Mouse (Mus musculus) cortical plate, adult 2 months (tissue): ENCODE data around the gene Pip5kl1. TPM values are rescaled to one million over a fixed set of nuclear protein-coding genes. Genes with fewer than 3 reads are reported as not detected.

Experiments used
- H3K27ac ChIP-seq: fragments of 200-500 bp; 2 replicates; pipeline ENCODE4 v1.5.1; 2012; ENCODE audit warnings: low read length, control low read depth, inconsistent platforms; ENCODE audit not compliant: insufficient read depth
- H3K4me1 ChIP-seq: fragments of 200-500 bp; 2 replicates; pipeline ENCODE4 v1.6.1; 2011; ENCODE audit warnings: low read length; ENCODE audit not compliant: control insufficient read depth, insufficient read depth
- H3K4me3 ChIP-seq: fragments of 200-500 bp; 2 replicates; pipeline ENCODE4 v1.5.1; 2011; ENCODE audit warnings: mild to moderate bottlenecking, low read length, control low read depth; ENCODE audit not compliant: insufficient read depth
- CTCF ChIP-seq: fragments of 200-500 bp; IDR thresholded peaks from 2 replicates; pipeline ENCODE4 v1.5.1; 2011; ENCODE audit warnings: mild to moderate bottlenecking, control low read depth, low read length; ENCODE audit not compliant: insufficient read depth; ENCODE audit errors: extremely low read depth
- POLR2A ChIP-seq: fragments of 200-500 bp; IDR thresholded peaks from 2 replicates; pipeline ENCODE4 v1.6.1; 2011; ENCODE audit warnings: mild to moderate bottlenecking, low read length, control low read depth; ENCODE audit not compliant: insufficient read depth; ENCODE audit errors: extremely low read depth
- polyA plus RNA-seq: library from polyadenylated mRNA; depleted of rRNA; stranded (reverse); fragments of >200 nt; gene quantifications from 2 replicates; pipeline ENCODE4 v1.2.3, GENCODE M21; 2012; rRNA removed

Gene Pip5kl1
- 31.3 and 37.6 TPM in 2 replicates for polyA plus RNA-seq

DNA sequence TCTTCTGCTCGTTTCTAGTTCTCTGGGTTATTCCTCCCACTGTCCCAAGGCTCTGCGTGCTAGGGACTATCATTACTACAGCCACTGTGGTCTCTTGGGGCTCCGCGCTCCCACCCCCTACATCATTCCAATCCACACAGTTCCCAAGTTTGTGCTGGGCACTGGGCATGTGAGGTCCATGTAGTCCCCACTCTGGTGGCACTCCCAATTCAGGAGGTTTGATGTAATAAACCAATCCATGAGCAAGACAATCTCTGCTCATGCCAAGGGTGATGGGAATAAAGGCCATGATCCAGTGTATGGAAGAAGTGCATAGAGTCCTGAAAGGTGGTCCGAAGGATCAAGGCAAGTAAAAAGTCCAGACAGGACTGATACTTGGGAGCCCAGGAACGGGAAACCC, at the start of gene Pip5kl1:
TSS of gene Pip5kl1 (plus strand) at position 301 of the 400 bp plus-strand sequence.
- peak within 1 kb of the TSS; percentile 50 for H3K4me3 ChIP-seq
- H3K4me1 ChIP-seq: peaks cover 5% of the 10 kb centered on the region; the same call in 1 of the 2 replicates
- TF ChIP-seq CTCF: no peak
- TF ChIP-seq POLR2A: no peak
- peak within 1 kb of the TSS; percentile 15; the same call in 1 of the 2 replicates for H3K27ac ChIP-seq

- no peak overlapping the region for H3K27ac ChIP-seq
- no peaks in the 10 kb centered on the region for H3K4me1 ChIP-seq
- no peak for TF ChIP-seq CTCF
- TF ChIP-seq POLR2A: no peak
- no peak overlapping the region for H3K4me3 ChIP-seq
Measured at GRCm38 (mm10) chr2:32525816-32526215, 48.8 kb upstream of the Pip5kl1 start.

GRCm38 (mm10) chr2:32527468-32527966, 47.1 kb upstream of the Pip5kl1 start:
- no peak for TF ChIP-seq CTCF
- no peak for TF ChIP-seq POLR2A
- H3K27ac ChIP-seq: no peak overlapping the region
- H3K4me1 ChIP-seq: no peaks in the 10 kb centered on the region
- no peak overlapping the region for H3K4me3 ChIP-seq

DNA sequence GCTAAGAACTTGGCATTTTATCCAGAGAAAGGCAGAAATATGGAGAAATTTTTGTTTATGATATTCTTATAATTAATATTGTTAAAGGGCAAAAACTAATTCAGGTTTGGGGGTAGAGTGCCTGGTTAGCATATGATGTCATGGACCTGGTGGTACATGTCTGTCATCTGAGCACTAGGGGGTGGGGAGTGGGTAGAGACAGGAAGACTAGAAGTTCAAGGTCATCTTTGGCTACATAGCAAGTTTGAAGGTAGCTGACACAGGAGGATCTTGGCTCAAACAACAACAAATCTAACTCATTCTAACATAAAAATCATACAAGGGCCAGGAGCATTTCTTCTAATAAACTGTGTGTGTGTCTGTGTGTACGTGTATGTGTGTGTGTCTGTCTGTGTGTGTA, 46.3 kb upstream of the Pip5kl1 start:
- Histone ChIP-seq H3K4me3 (no peak overlapping the region), H3K4me1 (no peaks in the 10 kb centered on the region), H3K27ac (no peak overlapping the region)
- TF ChIP-seq CTCF: no peak
- TF ChIP-seq POLR2A: no peak

DNA sequence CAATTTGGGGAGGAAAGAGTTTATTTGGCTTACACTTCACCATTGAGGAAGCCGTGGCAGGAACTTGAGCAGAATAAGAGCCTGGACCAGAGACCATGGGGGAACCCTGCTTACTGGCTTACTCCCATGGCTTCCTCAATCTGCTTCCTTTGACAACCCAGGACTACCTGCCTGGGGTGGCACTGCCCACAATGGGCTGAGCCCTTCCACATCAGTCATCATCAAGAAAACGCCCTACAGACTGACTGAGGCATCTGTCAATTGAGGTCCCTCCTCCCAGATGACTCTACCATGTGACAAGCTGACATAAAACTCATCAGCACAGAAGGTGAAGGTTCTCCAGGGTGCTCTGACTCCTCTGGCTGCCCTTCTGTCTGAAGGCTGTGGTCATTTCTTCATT, 44.1 kb upstream of the Pip5kl1 start:
- H3K4me3 ChIP-seq: no peak overlapping the region

GRCm38 (mm10) chr2:32533163-32533562, 41.4 kb upstream of the Pip5kl1 start:
- Histone ChIP-seq H3K27ac (no peak overlapping the region), H3K4me3 (no peak overlapping the region), H3K4me1 (no peaks in the 10 kb centered on the region; the same call in 1 of the 2 replicates)
- TF ChIP-seq POLR2A: no peak
- no peak for TF ChIP-seq CTCF

More for the DNA sequence above, 44.1 kb upstream of the Pip5kl1 start:
- no peak overlapping the region for H3K27ac ChIP-seq
- no peaks in the 10 kb centered on the region; the same call in 1 of the 2 replicates for H3K4me1 ChIP-seq
- no peak for TF ChIP-seq CTCF

DNA sequence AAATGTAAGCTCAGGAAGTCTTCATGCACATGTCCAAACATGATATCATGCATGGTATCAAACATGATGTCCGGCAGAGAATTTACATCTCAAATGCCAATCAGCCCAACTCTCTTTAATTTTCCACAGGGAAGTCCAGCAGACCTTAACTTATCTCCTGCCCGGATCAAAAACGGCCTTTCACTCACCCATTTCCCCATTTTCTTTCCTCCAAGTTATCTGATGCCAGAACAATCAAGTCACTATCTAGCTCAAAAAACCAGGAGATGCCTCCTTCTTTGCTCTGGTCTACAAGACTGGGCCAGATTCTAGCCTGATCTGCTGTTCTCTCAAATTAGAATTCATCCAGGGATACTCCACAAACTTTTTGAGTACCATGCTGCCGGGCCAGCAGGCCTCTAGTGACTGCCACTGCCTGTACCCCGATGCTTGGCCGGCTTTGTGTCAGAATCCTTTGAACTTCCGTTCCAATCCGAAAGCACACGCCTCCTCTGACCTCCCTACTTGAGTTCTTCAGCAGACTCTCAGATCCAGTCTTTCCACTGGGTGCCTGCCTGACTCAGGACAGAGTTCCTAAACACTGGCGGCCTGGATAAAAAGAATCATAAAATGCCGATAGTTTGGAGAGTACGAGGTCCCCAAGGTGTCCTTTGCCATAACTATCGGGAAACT, 40.4 kb upstream of the Pip5kl1 start:
- TF ChIP-seq POLR2A: no peak
- no peak for TF ChIP-seq CTCF
- Histone ChIP-seq H3K27ac (peak overlapping the region; percentile 80), H3K4me3 (peak overlapping the region; percentile 67; the same call in 1 of the 2 replicates), H3K4me1 (peaks cover 4% of the 10 kb centered on the region; the same call in 1 of the 2 replicates)

- Histone ChIP-seq H3K4me3 (peak within 1 kb of the TSS; percentile 67), H3K27ac (peak within 1 kb of the TSS; percentile 99), H3K4me1 (peaks cover 4% of the 10 kb centered on the region; the same call in 1 of the 2 replicates)
- TF ChIP-seq CTCF (no peak), POLR2A (peak; percentile 85)
Measured at GRCm38 (mm10) chr2:32534733-32535471, 39.7 kb upstream of the Pip5kl1 start, which contains the start of gene Fam102a. Gene Fam102a, plus strand, starts transcription at chr2:32535332.

GRCm38 (mm10) chr2:32535501-32535991, 39.1 kb upstream of the Pip5kl1 start:
- Histone ChIP-seq H3K4me3 (peak overlapping the region; percentile 67), H3K27ac (peak overlapping the region; percentile 99), H3K4me1 (peaks cover 4% of the 10 kb centered on the region; the same call in 1 of the 2 replicates)
- TF ChIP-seq POLR2A (no peak), CTCF (no peak)
